Mouse (Mus musculus) right cerebral cortex, postnatal 36 days (tissue): ENCODE data around the gene Slc6a2.

Source experiments
- DNase-seq, 2 experiments: peaks; one replicate each; pipeline ENCODE4 v3.0.0; 2022; ENCODE audit warnings: low spot score in 2 of 2, mixed read lengths in 1 of 2

The Slc6a2 gene

DNA sequence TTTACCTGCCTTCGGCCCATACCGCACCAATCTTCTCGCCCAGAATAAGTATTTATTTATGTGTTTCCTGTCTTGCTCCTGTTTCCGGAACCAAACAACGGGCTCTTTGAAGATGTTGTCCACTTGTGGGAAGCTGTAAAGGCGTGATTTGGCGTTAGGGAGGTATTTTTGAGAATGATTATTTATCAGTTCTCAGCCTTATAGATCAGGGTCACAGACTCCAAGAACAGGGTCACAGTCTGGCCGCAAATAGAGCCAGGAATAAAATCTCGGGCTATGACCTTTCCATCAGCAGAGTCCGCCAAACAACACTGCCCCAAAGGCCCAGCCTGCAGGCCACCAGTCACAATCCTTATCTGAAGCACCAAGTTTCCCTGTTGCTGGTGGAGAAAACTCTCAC is at the start of gene Slc6a2:
Slc6a2 (plus strand) TSS at position 301 of the 400 bp plus-strand sequence.
- DNase-seq = no peak

DNA sequence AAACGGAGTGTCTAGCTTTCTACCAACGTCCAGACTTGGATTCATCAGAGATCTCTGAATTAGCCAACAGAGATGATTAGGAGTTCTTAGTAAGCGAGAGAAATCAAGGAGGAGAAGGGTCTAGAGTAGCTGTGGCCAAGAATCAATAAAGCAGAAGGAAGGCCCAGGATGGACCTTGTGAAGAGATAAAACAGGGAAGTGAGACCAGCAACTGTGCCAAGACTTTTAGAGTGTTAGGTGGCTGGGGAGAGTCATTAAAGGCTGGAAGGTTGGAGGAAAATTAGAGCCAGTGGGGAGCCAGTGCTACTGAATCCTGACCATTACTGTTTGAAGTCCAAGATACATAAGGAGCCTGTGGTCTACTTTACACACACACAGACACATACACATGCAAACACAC is 48.4 kb upstream of the Slc6a2 start:
- DNase-seq = no peak

DNA sequence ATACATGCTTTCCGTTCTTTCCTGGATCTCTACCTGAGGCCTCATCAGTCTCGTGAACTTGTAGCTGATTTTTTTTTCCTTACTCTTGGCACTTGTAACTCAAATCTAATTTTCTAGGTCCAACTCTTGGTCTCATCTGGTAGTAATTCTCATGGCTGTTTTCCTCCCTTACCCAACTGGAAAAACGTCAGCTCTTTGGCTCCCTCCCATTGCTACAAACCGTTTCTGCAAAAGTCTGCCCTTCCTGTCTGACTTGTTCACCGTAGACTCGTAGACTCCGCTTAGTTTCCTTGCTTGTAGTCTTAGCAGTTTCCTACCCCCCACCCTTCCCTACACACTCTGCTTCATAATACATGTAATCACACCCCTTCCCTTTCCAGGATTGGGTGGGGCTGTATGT is 46.5 kb upstream of the Slc6a2 start:
- DNase-seq = no peak

DNA sequence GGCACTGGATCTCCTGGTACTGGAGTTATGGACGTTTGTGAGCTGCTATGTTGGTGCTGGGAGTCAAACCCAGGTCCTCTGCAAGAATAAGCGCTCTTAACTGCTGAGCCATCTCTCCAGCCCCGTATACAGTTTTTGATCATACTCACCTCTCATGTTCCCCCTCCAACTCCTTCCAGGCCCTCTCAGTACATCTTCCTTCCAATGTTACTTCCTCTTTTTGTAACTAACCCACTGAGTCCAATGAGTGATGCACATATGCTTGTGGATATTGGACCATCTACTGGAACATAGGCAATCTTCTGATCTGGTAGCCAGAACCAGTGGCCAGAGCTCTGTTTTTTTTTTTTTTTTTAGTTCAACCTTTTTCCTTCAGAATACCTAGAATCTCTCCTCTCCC is 43.8 kb upstream of the Slc6a2 start:
- no peak for DNase-seq

DNA sequence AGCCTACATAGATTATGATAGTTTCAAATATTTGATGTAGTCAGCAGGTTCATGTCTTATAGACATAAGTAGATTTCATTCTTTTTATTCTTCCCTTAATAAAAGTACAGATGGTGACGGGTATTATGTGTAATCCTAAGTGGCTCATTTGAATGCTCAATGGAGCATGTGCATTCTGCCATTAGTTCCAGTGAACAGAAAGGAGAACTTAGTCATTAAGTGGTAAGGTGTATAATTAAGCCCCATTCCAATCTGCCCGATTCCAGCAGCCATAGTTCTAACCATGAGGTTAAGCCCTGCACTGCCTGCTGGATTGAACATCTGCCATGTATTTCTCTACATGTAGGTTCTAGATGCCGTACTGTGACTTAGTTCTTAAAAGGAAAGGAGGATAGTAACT is 38.1 kb upstream of the Slc6a2 start:
- DNase-seq = no peak

DNA sequence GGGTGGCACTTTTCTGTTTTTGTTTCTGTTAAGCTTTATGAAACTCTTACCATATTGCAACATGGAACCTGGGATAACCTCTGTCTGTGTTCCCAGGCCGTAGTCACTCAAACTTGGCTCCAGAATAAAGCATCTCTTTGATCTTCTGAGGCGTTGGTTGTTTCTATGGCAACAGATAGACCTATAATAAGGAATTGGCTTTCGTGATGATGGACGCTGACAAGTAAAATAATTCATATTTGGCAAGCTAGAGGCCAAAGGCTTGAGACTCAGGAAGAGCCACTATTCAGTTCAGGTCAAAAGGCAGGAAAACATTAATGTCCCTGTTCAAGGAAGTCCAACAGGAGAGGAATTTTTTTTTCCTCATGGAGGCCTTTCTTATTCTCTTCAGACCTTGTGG is 30.9 kb upstream of the Slc6a2 start:
- DNase-seq = no peak

DNA sequence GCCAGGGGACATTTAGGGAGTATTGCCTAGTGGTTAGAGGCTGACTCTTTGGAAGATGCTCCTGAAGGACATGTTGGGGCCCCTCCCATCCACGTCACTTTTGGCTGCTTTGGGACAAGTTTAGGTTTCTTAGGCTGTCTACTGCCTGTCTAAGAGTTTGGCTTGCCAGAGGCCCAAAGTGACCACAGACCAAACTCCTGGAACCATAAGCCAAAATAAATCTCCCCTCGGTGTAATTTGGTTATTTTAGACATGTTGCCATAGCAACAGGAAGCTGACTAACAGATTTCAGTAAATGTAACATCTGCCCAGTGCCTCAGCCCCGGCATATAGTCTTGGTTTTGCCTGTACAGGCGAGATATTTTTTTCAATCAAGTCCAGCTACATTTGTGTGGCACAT is 21.8 kb upstream of the Slc6a2 start:
- DNase-seq = no peak

DNA sequence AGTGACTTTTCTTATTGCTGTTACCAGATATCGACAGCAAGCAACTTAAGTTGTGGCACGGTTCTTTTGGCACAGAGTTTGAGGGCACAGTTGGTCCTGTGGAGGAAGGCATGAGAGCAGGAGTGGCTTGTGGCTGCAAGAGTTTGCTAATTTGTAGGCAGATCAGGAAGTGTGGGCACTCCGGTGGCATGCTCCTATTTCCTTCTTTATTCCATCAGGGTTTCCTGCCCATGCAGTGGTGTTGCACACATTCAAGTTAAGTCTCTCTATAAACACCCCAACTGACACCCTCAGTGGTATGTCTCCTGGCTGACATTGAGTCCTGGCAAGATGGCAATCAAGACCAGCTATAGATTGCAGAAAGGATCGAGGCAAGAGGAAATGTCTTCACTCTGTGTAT is 10.8 kb upstream of the Slc6a2 start:
- DNase-seq = no peak

DNA sequence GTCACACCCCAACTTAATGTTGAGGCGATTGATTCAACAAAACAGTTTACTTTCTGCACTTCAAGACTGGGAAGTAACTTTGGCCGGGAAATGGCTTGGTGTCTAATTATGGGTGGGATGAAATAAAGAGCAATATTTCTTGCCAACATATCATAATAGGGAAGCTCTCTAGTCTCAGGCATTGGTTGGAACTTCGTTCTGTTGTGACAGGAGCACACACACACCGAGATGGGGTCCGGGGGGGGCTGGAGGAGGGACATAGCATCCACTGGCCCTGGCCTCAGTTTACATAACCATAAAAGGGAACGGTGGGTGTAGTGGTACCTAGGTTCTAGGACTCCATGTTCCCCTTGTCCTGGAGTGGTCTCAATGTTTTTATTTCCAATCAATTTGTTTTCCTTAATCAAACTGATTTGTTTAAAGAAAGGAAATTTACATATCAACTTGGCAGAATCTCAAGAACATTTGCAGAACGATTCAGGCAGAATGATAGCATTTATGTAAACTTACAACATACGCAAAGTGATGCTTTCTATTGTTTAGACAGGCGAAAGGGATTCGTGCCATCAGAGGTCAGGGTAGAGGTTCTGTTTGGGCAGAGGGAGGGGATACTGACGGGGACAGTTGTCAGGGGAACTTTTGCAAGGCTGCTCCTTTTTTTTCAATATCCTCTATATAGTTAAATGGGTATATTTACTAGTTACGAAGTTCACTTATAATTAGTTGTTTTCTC is 9.1 kb upstream of the Slc6a2 start:
- no peak for DNase-seq

DNA sequence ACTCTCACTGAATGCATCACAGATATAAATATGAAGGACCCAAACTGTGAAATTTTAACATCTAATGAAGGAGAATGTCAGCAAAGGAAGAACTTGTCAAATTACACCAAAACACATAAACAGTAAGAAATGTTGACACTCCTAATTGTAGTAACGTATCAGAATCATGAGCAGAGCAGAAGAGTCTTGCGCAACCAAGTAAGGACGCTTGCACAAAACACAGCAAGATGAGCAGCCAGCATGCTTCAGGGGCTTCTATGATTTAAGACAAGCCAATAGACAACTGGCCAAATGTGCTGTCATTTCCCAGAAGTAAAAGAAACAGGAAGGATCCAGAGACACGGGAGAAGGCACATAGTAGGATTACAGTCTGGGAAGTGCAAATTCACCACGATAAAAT is 5.8 kb upstream of the Slc6a2 start:
- no peak for DNase-seq

DNA sequence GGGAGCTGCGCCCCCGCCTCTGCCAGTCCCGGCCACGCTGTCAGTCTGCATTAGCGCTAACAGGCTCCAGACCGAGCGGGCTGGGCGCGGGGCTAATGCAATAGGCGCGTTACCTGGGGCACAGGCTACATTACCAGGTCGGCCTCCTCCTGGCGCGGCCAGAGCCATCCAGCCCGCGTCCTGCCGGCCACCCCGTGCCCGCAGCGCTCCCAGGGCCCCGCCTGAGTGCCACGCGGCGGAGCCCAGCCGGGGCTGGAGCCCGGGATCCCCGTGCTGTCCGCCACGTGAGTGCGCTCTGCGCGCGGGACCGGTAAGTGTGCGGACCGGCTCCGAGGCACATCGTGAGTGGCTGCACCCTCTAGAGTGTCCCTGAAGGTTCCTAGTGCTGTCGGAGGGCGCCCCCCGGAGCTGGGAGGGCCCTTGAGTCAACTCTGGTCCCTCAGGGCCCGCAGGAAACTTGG is 602 bp downstream of the Slc6a2 start:
- no peak for DNase-seq

DNA sequence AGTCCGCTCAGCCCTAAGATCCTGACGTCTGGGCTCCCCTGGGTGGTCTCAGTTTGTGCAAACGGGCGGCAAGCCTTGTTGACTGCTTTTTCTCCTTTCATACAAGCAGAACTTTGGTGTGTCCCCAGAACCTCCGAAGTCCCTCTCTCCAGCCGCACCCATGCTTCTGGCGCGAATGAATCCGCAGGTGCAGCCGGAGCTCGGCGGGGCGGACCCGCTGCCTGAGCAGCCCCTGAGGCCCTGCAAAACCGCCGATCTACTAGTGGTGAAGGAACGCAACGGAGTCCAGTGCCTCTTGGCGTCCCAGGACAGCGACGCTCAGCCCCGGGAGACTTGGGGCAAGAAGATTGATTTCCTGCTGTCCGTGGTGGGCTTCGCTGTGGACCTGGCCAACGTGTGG is 1.2 kb downstream of the Slc6a2 start:
- no peak for DNase-seq

DNA sequence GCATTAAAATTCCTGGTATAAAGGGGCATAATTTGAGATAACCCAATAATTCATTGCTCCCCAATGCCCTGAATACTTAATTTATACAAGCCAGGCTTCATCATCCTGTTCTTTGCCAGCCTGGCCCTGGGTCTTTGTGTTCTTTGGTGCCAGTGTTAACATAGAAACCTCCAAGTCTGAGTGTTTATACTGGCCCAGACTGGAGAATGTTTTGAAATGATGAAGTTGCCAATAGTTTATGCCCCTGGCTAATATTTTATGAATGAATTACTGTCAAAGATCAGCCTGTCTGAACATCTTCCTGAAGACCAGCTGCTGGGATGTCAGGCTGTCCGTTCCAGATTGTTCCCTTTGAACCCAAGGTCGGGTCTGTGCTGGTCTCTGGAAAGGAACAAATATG is 4.7 kb downstream of the Slc6a2 start:
- no peak for DNase-seq

DNA sequence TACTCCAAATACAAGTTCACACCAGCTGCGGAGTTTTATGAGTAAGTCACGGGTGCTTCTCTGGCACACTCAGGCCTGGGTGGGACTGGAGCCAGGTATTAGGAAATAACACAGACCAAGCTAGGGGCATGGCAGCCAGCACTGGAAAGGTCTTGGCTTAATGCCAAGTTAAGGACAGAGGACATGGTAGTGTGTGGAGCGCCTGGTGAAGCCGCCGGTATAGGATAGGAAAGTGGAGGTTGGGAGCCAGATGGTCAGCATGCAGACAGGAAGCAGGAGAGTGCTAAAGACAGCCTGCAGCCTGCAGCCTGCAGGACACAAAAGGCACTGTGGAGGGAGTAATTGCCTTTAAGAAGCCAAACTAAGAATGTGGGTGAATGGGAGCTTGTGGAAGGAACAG is 13.1 kb downstream of the Slc6a2 start:
- no peak for DNase-seq

DNA sequence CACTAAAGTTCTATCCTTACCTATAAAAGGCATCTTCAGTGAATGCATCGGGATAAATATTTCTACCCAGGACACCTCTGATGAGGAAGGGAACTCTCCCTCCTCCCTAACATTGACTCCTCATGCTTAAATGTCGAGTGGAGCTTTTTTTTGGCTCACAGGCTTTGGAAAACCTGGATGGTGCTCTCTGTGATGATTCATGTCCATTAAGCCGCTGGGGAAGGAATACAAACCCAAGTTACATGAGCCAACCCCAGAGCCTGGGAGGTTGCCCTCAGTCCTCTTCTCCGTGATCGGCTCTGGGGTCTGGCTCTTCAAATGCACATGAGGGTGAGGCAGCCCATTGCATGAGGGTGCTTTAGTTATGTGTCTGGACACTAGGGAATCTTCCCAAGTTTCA is 16.8 kb downstream of the Slc6a2 start:
- no peak for DNase-seq

DNA sequence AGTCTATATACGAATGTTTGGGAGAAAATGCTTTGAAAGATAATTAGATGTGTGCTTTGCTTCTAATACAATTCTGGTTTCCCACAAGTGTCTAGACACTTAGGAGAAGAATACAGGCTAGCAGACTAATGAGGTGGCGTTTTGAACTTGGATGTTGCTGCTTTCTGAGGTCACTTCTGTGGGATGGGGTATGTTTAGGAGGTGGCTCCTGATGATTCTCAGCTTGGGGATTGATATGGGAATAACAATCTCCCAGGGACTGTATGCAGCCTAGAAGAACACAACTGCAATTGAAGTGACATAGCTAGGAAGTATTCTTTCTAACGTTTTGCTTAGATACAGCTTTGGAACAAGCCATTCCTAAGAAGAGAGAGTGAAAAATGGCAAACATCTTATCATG is 22.6 kb downstream of the Slc6a2 start:
- DNase-seq = no peak

DNA sequence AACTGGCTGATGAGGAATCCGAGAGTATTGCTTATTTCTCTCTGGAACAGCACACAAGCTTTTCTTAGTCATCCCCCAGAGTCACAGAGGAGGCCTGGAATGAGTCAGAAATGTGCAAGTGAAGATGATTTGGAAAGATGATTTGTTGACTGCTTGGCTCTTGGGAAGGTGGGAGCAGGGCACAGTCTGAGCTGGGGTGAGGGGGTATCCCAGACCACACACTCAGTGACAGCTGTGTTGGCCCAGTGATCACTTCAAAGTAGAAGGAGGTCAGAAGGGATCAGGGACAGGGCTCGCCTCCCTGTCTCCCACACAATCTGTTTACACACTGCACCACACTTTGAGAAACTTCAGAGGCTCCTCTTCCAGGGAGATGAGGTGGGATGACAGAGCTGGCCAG is 24.5 kb downstream of the Slc6a2 start:
- DNase-seq = no peak

DNA sequence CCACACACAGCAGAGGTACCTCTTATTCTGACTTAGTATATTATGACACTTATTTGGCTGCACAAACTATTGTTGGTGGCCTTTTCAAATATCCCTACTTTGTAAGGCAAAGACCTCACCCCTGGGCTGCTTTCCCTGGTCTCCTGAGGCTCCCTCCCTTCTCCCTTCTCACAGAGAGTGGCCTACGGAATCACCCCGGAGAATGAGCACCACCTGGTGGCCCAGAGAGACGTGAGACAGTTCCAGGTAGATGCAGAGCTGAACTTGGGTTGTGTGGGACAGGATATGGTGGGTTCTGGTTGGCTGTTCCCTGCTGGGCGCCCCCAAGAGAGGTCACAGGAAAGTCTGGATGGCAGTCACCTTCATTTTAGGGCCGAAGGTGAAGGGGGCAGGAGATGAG is 37.0 kb downstream of the Slc6a2 start:
- DNase-seq = no peak

DNA sequence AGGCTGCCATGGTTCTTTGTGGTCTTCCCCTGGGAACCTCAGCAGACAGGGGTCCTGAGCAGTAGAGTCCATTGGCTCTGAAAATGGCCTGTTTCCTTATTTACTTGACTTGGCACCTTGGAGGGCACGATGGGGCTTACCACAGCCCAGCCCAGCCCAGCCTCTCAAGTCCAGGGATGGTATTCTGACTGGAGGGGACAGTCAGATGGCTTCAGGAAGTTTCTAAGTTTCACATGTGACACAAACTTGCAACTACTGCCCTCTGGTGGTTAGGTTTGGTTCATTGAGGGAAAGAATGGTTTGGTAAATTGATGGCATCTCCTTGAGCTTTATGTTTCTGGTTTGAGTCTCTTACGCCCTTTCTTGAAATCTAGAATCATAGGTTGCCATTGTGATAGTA is 38.7 kb downstream of the Slc6a2 start:
- no peak for DNase-seq

DNA sequence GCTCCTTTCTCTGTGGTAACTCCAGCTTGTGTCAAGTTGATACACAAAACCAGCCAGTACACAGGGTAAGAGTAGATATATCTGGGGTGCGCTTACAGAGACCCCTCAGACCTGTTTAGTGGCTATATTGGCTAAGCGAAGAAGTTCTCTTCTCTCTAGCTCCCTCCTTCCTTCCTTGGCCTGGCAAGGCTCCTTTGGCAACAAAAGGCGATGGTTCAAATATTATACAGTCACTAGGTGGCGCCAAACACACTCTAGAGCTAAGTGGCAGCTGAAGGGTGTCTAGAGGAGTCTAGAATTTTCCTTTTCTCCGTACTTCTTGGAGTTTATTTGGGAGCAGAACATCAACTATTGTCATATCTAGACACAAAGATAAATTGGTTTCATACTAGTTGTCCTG is 50.4 kb downstream of the Slc6a2 start:
- no peak for DNase-seq

DNA sequence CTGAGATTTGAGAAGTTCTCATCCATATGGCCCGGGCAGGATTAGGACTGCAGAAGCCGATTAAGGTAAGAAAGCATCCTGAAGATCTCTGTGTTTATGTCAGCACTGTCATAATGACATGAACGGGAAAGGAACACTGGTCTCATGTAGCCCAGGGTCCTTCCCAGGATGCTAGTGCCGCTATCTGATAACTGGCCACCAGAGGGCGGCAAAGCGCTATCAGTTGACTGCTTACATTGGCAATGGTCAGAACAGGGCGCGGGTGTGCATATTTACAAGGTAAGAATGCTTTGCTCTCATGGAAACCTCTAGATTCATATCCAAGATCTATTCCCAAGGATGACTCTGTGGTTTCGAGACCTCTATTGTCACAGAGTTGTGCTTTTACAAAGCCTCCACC is 51.6 kb downstream of the Slc6a2 start:
- peak; percentile 62 to 63 for DNase-seq

DNA sequence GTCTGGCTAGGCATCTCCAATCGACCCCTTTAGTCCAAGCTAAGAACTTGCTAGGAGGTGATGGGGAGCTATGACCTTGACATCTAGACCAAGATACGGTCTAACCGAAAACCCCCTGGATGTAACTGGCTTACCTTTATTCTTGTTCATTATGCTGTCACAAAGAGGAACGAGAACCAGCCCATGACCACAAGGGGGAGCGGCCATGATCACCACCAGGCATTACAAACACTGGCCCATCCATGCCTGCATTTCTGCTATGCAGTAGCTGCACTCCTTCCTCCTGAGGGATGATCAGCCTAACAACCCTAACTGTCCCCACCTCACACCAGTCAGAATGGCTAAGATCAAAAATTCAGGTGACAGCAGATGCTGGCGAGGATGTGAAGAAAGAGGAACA is 52.3 kb downstream of the Slc6a2 start:
- no peak for DNase-seq

DNA sequence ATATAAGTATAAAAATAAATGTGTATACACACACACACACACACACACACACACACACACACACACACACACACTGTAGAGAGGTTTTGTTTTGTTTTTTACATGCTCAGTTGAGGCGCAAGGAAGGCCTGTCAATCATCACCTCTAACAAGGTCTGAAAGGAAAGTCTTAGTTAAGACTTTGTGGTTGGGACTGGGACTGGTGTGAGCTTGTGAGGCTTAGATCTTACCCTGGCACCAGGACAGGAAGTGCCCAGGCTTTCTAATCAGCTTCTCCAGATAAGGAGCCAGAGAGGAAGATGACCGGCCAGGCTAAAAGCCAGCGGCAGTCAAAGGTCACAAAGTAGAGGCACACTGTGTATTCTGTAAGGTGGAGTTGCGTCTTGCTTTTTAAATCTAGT is 54.4 kb downstream of the Slc6a2 start:
- DNase-seq = no peak

DNA sequence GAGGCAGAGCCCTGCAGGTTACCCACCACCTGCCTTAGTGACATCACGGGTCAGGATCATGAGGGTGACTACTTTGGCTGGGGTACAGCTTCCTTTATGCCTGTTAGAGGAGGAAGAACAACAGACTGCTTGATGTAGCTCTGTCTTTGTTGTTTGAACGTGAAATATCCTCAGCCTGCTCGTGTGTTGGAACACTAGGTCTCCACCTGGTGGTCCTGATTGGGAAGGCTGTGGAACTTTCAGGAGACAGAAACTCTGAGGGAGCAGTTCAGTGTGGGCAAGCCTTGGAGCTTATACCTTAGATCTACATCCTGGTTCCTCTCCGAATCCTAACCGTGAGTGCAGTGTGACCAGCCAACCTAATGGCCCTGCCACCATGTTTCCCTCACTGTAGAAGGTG is 61.9 kb downstream of the Slc6a2 start:
- DNase-seq = no peak
